Mouse (Mus musculus) lung, postnatal 0 days (tissue): ENCODE measurements around the gene Fbxw8. TPM values are rescaled to one million over a fixed set of nuclear protein-coding genes. Genes with fewer than 3 reads are reported as not detected.
A peak's percentile ranks its signal among the peaks of the same experiment; 100 is the strongest.

ENCODE experiments used
- ATAC-seq: fragments of 200-750 bp; cut with Nextera tagmentation; 2 replicates; pipeline ENCODE4 v1.8.0; 2017; ENCODE audit warnings: moderate library complexity
- DNase-seq: peaks from one replicate; pipeline ENCODE4 v3.0.0-alpha.2; 2016; ENCODE audit warnings: low spot score
- H3K27ac ChIP-seq: fragments of 300-500 bp; sonication (generic); 2 replicates; pipeline ENCODE4 v1.5.1; 2014; ENCODE audit warnings: antibody characterized with exemption, mild to moderate bottlenecking, low read length, mixed read lengths
- H3K27me3 ChIP-seq: fragments of 300-500 bp; sonication (generic); replicated peaks from 2 replicates; pipeline ENCODE4 v1.6.1; 2014; ENCODE audit warnings: low read length, mixed read lengths; ENCODE audit not compliant: insufficient read depth
- H3K36me3 ChIP-seq: fragments of 300-500 bp; sonication (generic); 2 replicates; pipeline ENCODE4 v1.6.1; 2014; ENCODE audit warnings: low read length, mixed read lengths; ENCODE audit not compliant: insufficient read depth
- H3K4me1 ChIP-seq: fragments of 300-500 bp; sonication (generic); 2 replicates; pipeline ENCODE4 v1.6.1; 2014; ENCODE audit warnings: antibody characterized with exemption, low read depth, low read length, mixed read lengths; ENCODE audit not compliant: insufficient read depth
- H3K4me2 ChIP-seq: fragments of 300-500 bp; sonication (generic); replicated peaks from 2 replicates; pipeline ENCODE4 v1.6.1; 2014; ENCODE audit warnings: low read depth, mild to moderate bottlenecking, low read length, moderate library complexity, mixed read lengths
- H3K4me3 ChIP-seq: fragments of 300-500 bp; sonication (generic); 2 replicates; pipeline ENCODE4 v1.5.1; 2014; ENCODE audit warnings: low read depth, low read length
- H3K9ac ChIP-seq: fragments of 300-500 bp; sonication (generic); replicated peaks from 2 replicates; pipeline ENCODE4 v1.6.1; 2014; ENCODE audit warnings: low read depth, mild to moderate bottlenecking
- H3K9me3 ChIP-seq: fragments of 300-500 bp; sonication (generic); 2 replicates; pipeline ENCODE4 v1.6.1; 2016; ENCODE audit warnings: low read length, mixed read lengths
- CTCF ChIP-seq: IDR thresholded peaks from 2 replicates; pipeline ENCODE4 v1.5.1; 2016; ENCODE audit warnings: antibody characterized with exemption, mild to moderate bottlenecking
- EP300 ChIP-seq: IDR thresholded peaks from 2 replicates; pipeline ENCODE4 v1.6.1; 2016; ENCODE audit warnings: antibody characterized with exemption, mild to moderate bottlenecking, control low read depth
- WGBS: fragments of 180-500 bp; shearing (Covaris S2); extraction: QIAGEN DNeasy Blood & Tissue Kit; methylation state at CpG from one replicate; pipeline ENCODE4 v1.1.7; 2014; 5-methylcytosine and 5-hydroxymethylcytosine counted together
- polyA plus RNA-seq: library from polyadenylated mRNA; unstranded; fragments of >200 nt; fragmentation: Nextera tagmentation; extraction: Ambion mirVana; gene quantifications from 2 replicates; pipeline ENCODE4 v1.2.1, GENCODE M21; 2015

Gene Fbxw8
- polyA plus RNA-seq, 1 experiment from 2014 or later, result 27.9 TPM

GRCm38 (mm10) chr5:118188356-118188755 is 33.1 kb upstream of the Fbxw8 start:
- H3K27ac ChIP-seq, result no peak overlapping the region
- no peaks in the 10 kb centered on the region for H3K4me1 ChIP-seq
- no peaks in the 10 kb centered on the region for H3K27me3 ChIP-seq

DNA sequence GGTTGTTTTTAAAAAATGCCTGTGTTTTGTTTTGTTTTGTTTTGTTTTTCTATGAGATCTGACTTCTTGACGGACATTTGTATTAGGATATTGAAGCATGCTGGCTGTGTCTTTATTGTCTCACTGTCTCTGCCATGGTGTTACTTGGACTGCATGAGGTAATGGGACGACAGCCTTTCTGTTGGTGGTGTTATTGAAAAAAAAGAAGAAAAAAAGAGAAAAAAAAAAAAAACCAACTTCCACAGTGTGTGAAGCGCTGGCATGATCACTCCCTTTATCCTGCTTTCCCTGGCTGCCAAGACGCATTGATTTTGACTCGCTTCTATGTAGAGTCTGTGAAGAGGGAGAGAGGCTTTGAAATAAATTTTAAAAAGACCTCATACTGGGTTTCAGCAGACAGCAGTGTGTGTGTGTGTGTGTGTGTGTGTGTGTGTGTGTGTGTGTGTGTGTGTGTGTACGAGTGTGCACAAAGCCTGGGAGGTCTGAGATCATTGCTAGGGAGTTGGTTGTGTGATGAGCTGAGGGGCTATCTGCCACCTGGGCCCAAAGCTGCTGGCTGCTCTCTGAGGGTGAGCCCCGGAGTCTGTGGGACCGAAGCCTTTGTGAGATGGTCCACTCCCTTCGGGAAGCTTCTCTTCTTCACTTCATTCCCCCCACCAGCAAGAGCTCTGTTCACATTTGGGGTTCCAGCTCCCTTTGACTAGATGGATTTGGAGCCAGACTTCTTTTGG is 31.8 kb upstream of the Fbxw8 start:
- Histone ChIP-seq H3K36me3 (no peaks in the 10 kb centered on the region), H3K27me3 (no peaks in the 10 kb centered on the region), H3K4me2 (no peak overlapping the region), H3K4me1 (no peaks in the 10 kb centered on the region), H3K27ac (no peak overlapping the region), H3K9ac (no peak overlapping the region), H3K4me3 (no peak overlapping the region), H3K9me3 (no peaks in the 10 kb centered on the region)
- ATAC-seq, result no peak
- 79% methylated on average over 9 of the region's 9 CpGs for WGBS
- TF ChIP-seq EP300 (no peak), CTCF (no peak)
- no peak for DNase-seq

More at GRCm38 (mm10) chr5:118188356-118188755, 33.1 kb upstream of the Fbxw8 start:
- no peak overlapping the region for H3K4me2 ChIP-seq
- ATAC-seq (no peak), DNase-seq (no peak)
- TF ChIP-seq CTCF (no peak), EP300 (no peak)
- H3K36me3 ChIP-seq, result no peaks in the 10 kb centered on the region
- H3K9ac ChIP-seq, result no peak overlapping the region
- WGBS, result 58% methylated on average over 6 of the region's 6 CpGs
- H3K9me3 ChIP-seq, result no peaks in the 10 kb centered on the region
- no peak overlapping the region for H3K4me3 ChIP-seq

DNA sequence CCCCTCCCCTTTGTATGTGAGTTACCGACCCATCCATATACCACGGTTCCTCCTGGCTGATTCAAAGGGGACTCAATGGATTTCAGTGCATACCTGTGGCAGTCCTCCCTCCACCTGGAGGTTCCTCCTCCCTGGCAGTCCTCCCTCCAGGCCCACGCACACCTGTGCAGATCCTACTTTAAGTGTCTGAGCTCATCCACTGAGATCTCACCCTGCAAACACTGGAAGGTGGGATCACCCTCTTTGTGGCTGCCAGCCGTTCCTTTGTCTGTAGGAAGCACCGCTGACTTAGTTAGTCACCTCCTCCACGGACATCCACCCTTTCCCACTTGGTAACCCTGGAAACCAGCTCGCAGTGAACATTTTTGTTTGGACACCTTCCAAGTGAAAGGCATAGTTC is 22.4 kb upstream of the Fbxw8 start:
- no peaks in the 10 kb centered on the region; the same call in 1 of the 2 replicates for H3K9me3 ChIP-seq
- 44% methylated on average over 7 of the region's 7 CpGs for WGBS

DNA sequence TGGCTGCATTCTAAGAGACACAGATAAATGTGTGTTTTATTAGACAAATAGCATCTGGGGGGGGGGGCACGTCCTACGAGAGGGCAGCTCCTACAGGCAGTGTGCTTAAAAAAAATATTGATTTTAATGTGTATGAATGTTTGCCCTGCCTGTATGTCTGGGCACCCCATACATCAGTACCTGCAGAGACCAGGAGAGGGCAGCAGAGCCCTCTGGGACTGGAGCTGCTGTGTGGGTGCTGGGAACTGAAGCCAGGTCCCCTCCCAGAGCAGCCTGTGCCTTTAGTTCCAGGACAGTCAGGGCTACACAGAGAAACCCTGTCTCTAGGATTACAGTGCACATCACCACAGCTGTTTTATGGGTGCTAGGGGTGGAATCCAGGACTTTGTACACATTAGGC is 19.9 kb upstream of the Fbxw8 start:
- H3K36me3 ChIP-seq, result no peaks in the 10 kb centered on the region
- no peak overlapping the region for H3K27ac ChIP-seq
- no peak overlapping the region for H3K9ac ChIP-seq
- H3K27me3 ChIP-seq, result peaks cover 35% of the 10 kb centered on the region
- TF ChIP-seq CTCF, result peak; percentile 29; the same call in 1 of the 2 replicates
- TF ChIP-seq EP300, result no peak
- WGBS, result 15% methylated on average over 2 of the region's 2 CpGs
- DNase-seq (no peak), ATAC-seq (no peak)
- H3K4me3 ChIP-seq, result no peak overlapping the region
- no peaks in the 10 kb centered on the region for H3K4me1 ChIP-seq
- no peaks in the 10 kb centered on the region; the same call in 1 of the 2 replicates for H3K9me3 ChIP-seq
- no peak overlapping the region for H3K4me2 ChIP-seq

More for the DNA sequence above, 22.4 kb upstream of the Fbxw8 start:
- ATAC-seq, result no peak
- Histone ChIP-seq H3K4me3 (no peak overlapping the region), H3K27ac (no peak overlapping the region), H3K36me3 (no peaks in the 10 kb centered on the region), H3K9ac (no peak overlapping the region), H3K4me2 (no peak overlapping the region), H3K4me1 (no peaks in the 10 kb centered on the region), H3K27me3 (peaks cover 15% of the 10 kb centered on the region)
- TF ChIP-seq EP300 (no peak), CTCF (no peak)
- DNase-seq, result no peak

- 1% methylated on average over 20 of the region's 22 CpGs for WGBS
- H3K9ac ChIP-seq, result no peak overlapping the region
Measured at GRCm38 (mm10) chr5:118174310-118175009, 19.2 kb upstream of the Fbxw8 start.

DNA sequence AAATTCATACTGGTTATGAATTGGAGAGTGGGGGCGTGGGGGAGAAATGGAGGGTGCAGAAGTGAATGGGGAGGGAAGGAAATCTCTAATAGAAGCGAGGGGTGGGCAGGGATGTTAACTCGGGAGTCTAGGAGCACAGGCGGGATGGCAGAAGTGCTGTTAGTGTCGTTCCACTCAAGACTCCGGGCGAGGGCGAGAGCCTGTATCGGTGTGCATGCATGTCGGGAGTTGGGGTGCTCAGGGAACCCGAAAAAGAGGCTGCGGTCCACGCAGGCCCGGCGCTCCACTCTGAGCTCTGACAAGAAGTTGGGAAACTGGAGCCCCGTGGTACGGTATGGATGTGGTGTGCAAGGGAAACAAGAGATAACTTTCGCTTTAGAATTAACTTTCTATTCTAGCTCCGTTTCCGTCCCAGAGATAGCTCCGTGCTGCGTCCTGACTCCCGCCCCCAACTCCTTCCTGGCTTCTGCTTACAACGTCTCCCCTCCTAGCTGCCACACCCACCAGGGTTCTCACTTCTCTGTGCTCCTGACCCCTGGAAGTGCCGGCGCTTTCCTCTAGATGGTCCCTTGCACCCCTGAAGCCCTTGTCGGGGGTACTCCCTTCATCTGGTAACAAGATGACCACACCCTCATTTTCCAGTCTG is 16.9 kb upstream of the Fbxw8 start:
- under 1% methylated on average over 25 of the region's 27 CpGs for whole genome bisulfite sequencing
- H3K9me3 ChIP-seq, result no peaks in the 10 kb centered on the region; the same call in 1 of the 2 replicates
- DNase-seq, result no peak
- ATAC-seq, result no peak
- H3K27me3 ChIP-seq, result peaks cover 56% of the 10 kb centered on the region
- TF ChIP-seq EP300 (no peak), CTCF (no peak)
- H3K36me3 ChIP-seq, result no peaks in the 10 kb centered on the region
- H3K9ac ChIP-seq, result no peak overlapping the region
- peak overlapping the region; percentile 65 for H3K4me2 ChIP-seq
- no peak overlapping the region for H3K27ac ChIP-seq
- peak overlapping the region; percentile 46 for H3K4me3 ChIP-seq
- H3K4me1 ChIP-seq, result no peaks in the 10 kb centered on the region

More at GRCm38 (mm10) chr5:118174310-118175009, 19.2 kb upstream of the Fbxw8 start:
- TF ChIP-seq CTCF (no peak), EP300 (no peak)
- no peaks in the 10 kb centered on the region for H3K4me1 ChIP-seq
- H3K27ac ChIP-seq, result no peak overlapping the region
- peaks cover 37% of the 10 kb centered on the region for H3K27me3 ChIP-seq
- DNase-seq (no peak), ATAC-seq (no peak)
- no peaks in the 10 kb centered on the region for H3K36me3 ChIP-seq
- no peak overlapping the region; the same call in 1 of the 2 replicates for H3K4me2 ChIP-seq
- H3K4me3 ChIP-seq, result no peak overlapping the region
- H3K9me3 ChIP-seq, result no peaks in the 10 kb centered on the region; the same call in 1 of the 2 replicates
